Mouse (Mus musculus) adrenal gland, adult 8-10 months (tissue): ENCODE measurements around the gene Kif1bp. TPM values are rescaled to one million over a fixed set of nuclear protein-coding genes. Genes with fewer than 3 reads are reported as not detected.
A peak's percentile ranks its signal among the peaks of the same experiment; 100 is the strongest.

Experiments used
- DNase-seq: peaks from one replicate; pipeline ENCODE4 v3.0.0; 2022
- total RNA-seq, 4 experiments: library from RNA; stranded (reverse); gene quantifications; 2 replicates each; pipeline ENCODE4 v1.2.4; 2022

Kif1bp gene
- total RNA-seq, 4 experiments from 2014 or later: 57.5 to 70.5 (median 65.4) TPM

GRCm38 (mm10) chr10:62555705-62556557, 22.3 kb downstream of the Kif1bp start:
- no peak for DNase-seq

DNA sequence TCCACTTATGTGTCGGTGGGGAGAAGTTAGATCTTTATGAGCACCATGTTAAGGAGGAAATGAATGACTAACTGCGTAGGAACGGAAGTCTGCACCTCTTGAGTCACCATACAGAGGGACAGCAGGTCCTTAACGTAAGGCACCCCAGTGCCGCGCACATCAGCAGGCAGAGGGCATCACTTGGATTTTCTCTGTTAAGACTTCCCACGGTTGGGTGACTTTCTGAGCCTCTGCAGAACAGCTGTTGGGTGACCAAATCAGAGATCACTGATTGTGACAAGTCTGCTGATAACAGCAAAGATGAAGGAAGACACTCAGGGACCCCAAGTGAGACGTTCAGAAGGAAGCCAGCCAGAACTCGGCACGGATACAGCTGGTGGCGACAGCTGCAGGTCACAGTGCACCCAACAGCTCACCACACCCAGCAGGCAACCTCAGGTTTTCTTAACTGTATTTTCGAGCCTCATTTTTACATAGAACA, 24.6 kb downstream of the Kif1bp start:
- no peak for DNase-seq

GRCm38 (mm10) chr10:62550787-62551300, 27.4 kb downstream of the Kif1bp start:
- DNase-seq: no peak

GRCm38 (mm10) chr10:62549523-62550166, 28.6 kb downstream of the Kif1bp start:
- DNase-seq: peak; percentile 48

GRCm38 (mm10) chr10:62546441-62546840, 31.8 kb downstream of the Kif1bp start:
- no peak for DNase-seq

GRCm38 (mm10) chr10:62545759-62546158, 32.5 kb downstream of the Kif1bp start:
- no peak for DNase-seq

GRCm38 (mm10) chr10:62544316-62544715, 33.9 kb downstream of the Kif1bp start:
- no peak for DNase-seq

- no peak for DNase-seq
Observed at GRCm38 (mm10) chr10:62543399-62543808, 34.9 kb downstream of the Kif1bp start.

- no peak for DNase-seq
Observed at GRCm38 (mm10) chr10:62542928-62543327, 35.3 kb downstream of the Kif1bp start.

- no peak for DNase-seq
Observed at GRCm38 (mm10) chr10:62542507-62542906, 35.8 kb downstream of the Kif1bp start.

- no peak for DNase-seq
Observed at GRCm38 (mm10) chr10:62541499-62541898, 36.8 kb downstream of the Kif1bp start.

GRCm38 (mm10) chr10:62540800-62541199, 37.5 kb downstream of the Kif1bp start:
- DNase-seq: no peak

DNA sequence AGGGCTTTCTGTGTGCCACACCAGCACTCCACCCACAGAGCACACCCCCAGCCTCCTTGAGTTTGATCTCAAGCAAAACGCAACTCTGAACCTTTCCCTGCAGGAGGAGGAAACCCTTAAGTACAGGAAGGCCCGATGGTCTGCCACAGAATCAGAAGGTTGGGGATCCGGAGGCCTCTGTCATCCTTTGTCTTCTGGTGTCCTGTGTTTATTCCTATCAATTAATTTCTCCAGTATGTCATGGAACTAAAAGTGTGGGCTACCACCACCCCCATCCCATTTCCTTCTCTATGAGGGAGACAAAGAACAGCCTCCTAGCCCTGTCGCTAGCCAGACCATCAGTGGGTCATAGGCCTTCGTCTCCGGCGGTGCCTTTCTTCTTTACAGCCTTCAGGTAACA, 43.7 kb downstream of the Kif1bp start:
- no peak for DNase-seq

DNA sequence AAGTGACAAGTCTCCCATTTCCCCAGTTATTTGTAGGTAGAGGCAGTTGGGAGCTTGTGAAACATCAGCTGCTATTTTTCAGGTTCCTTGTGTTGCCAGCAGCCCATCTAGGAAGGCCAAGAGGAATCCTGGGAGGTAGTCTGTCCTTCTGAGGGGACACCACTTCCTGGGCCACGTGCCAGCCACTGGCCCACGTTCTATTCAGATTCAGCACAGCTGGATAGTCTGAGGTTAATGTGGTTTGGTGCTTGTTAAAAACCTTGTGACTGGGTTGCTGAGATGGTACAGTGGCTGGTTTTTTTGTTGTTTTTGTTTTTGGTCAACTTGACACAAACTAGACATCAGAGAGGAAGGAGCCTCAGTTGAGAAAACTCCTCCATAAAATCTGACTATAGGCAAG, 45.4 kb downstream of the Kif1bp start:
- DNase-seq: no peak

DNA sequence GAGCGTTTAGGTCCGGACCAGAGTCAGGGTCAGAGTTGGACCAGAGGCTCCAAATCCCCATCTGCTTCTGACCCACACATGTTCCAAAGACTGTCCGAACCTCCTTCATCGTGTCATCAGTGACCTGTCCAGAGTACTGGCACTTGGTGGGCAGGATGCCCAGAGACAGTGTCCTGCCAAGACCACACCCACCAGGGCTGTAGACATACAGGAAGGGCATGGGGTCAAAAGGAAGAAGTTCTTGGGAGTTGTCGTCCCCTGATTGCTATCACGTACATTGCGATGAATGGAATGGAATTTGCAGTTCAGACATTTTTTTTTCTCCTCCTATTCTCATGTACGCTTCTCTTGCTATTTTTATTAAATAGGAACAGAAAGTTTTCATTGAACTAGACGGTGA, 48.1 kb downstream of the Kif1bp start:
- peak; percentile 61 for DNase-seq

- DNase-seq: no peak
Observed at GRCm38 (mm10) chr10:62527351-62527750, 50.9 kb downstream of the Kif1bp start, which contains the start of gene Srgn. Srgn (minus strand) TSS chr10:62527451.

DNA sequence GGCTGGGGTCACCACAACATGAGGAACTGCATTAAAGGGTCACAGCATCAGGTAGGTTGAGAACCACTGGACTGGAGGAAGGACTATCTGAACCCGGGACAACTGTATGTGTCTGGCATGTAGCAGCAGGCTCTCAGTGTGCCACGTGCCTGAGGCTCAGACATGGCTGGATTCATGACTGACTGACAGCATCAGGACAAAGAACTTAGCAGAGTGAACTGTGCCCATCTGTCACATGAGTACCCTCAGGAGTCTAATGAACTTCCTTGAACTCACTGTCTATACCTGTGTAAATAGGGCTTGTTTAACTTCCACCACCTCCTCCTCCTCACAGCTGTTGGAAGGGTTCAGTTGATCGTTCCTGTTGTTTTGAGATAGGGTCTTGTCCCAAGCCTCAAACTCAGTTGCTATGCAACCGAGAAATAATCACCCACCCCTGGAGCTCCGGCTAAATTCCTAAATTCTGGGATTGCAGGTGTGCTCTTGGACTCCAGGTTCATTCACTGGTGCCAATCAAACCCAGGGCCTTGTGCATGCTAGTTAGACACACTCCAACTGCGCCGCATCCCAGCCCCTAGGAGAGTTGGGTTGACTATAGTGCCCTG, 55.8 kb downstream of the Kif1bp start:
- DNase-seq: no peak

- DNase-seq: no peak
Observed at GRCm38 (mm10) chr10:62521763-62522162, 56.5 kb downstream of the Kif1bp start.

GRCm38 (mm10) chr10:62520911-62521310, 57.3 kb downstream of the Kif1bp start:
- DNase-seq: no peak

DNA sequence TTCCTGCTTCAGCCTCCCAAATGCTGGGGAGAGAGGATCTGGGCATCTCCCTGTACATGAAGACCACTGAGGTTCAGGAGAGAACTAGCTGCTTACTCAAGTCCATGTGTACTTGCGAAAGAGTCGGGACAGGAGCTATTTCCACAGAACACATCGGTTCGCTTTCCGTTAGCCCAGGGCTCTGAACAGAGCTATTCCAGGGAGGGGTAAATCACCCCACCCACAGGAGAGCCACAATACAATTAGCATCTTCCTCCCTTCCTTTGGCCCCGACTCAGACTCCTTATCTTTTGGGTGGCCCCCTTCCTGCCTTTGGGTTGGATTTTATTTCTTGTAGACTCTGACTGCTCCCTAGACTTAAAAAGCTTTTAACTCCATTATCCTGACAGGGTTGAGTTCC, 60.7 kb downstream of the Kif1bp start:
- no peak for DNase-seq

- DNase-seq: no peak
Observed at GRCm38 (mm10) chr10:62512855-62513254, 65.4 kb downstream of the Kif1bp start.

DNA sequence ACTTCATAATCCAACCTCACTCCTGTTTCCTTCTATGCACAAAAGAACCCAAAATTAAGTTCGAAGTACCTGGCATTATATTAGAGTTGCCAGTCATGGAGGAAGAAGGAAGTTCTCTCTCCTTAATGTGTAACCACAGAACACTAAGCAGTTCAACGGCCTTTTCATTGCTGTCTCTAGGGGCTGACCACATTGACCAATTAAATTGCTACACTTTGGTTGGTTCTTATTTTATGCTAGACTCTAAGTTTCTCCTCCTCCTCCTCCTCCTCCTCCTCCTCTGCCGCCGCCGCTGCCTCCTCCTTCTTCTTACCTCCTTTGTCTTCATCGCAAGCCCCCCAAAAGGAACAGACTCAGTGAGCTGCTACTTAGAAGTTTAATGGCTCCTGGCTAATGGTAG, 66.7 kb downstream of the Kif1bp start:
- no peak for DNase-seq

GRCm38 (mm10) chr10:62509032-62509656, 69.1 kb downstream of the Kif1bp start:
- DNase-seq: no peak
